Mouse (Mus musculus) kidney, adult 2 months (tissue): ENCODE data around the gene Mrpl4.

Experiments used
- CTCF ChIP-seq: fragments of 200-500 bp; conservative IDR thresholded peaks from 2 replicates; pipeline ENCODE4 v1.5.1; 2011; ENCODE audit warnings: low read depth, mild to moderate bottlenecking, control low read depth, low read length, moderate library complexity, mixed read lengths; ENCODE audit not compliant: insufficient read depth, insufficient read length
- POLR2A ChIP-seq: fragments of 200-500 bp; IDR thresholded peaks from one replicate; pipeline ENCODE4 v1.6.1; 2011; ENCODE audit warnings: low read depth, low read length, control low read depth

DNA sequence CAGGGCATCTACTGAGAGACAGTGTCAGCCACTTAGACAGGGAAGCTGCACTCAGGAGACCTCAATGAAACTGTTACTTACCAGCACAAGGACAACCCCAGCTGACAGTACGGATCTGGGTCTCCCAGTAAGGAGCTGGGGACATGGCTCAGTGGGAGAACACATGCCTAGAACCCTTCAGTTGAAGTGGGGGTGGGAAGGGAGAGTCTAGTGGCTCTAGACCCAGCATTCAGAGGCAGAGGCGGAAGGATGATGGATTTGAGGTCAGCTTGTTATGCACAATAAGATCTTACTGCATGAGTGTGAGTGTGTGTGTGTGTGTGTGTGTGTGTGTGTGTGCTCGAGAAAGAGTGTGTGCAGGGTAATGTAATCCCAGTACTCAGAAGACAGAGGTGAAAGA, 20.4 kb upstream of the Mrpl4 start:
- TF ChIP-seq CTCF = no peak
- no peak for TF ChIP-seq POLR2A
